Mouse (Mus musculus) neural tube, embryonic 13.5 days (tissue): ENCODE data around the gene Wasf3. TPM values are rescaled to one million over a fixed set of nuclear protein-coding genes. Genes with fewer than 3 reads are reported as not detected.

Source experiments
- ATAC-seq: fragments of 200-750 bp; cut with Nextera tagmentation; 2 replicates; pipeline ENCODE4 v1.8.0; 2017; ENCODE audit warnings: low read depth, mild to moderate bottlenecking, moderate TSS enrichment, moderate library complexity
- H3K27ac ChIP-seq: fragments of 300-500 bp; sonication (generic); replicated peaks from 2 replicates; pipeline ENCODE4 v1.5.1; 2015; ENCODE audit warnings: moderate library complexity, mild to moderate bottlenecking, inconsistent platforms
- H3K27me3 ChIP-seq: fragments of 300-500 bp; sonication (generic); 2 replicates; pipeline ENCODE4 v1.6.1; 2015; ENCODE audit warnings: mild to moderate bottlenecking, inconsistent platforms
- H3K36me3 ChIP-seq: fragments of 300-500 bp; sonication (generic); 2 replicates; pipeline ENCODE4 v1.6.1; 2015; ENCODE audit warnings: mild to moderate bottlenecking, inconsistent platforms
- H3K4me1 ChIP-seq: fragments of 300-500 bp; sonication (generic); replicated peaks from 2 replicates; pipeline ENCODE4 v1.6.1; 2015; ENCODE audit warnings: inconsistent platforms
- H3K4me2 ChIP-seq: fragments of 300-500 bp; sonication (generic); 2 replicates; pipeline ENCODE4 v1.6.1; 2015; ENCODE audit warnings: inconsistent platforms, mild to moderate bottlenecking, moderate library complexity
- H3K4me3 ChIP-seq: fragments of 300-500 bp; sonication (generic); 2 replicates; pipeline ENCODE4 v1.5.1; 2015; ENCODE audit warnings: mild to moderate bottlenecking, inconsistent platforms
- H3K9ac ChIP-seq: fragments of 300-500 bp; sonication (generic); 2 replicates; pipeline ENCODE4 v1.6.1; 2015; ENCODE audit warnings: moderate library complexity, mild to moderate bottlenecking, inconsistent platforms
- H3K9me3 ChIP-seq: fragments of 300-500 bp; sonication (generic); 2 replicates; pipeline ENCODE4 v1.6.1; 2016; ENCODE audit warnings: inconsistent platforms
- WGBS: fragments of 180-500 bp; shearing (Covaris S2); methylation state at CpG from one replicate; pipeline ENCODE4 v1.1.7; 2015; 5-methylcytosine and 5-hydroxymethylcytosine counted together
- polyA plus RNA-seq: library from polyadenylated mRNA; unstranded; fragments of >200 nt; fragmentation: Nextera tagmentation; extraction: Ambion mirVana; gene quantifications from 2 replicates; pipeline ENCODE4 v1.2.1, GENCODE M21; 2015

The Wasf3 gene
- polyA plus RNA-seq, 1 experiment from 2014 or later = 14.4 TPM

DNA sequence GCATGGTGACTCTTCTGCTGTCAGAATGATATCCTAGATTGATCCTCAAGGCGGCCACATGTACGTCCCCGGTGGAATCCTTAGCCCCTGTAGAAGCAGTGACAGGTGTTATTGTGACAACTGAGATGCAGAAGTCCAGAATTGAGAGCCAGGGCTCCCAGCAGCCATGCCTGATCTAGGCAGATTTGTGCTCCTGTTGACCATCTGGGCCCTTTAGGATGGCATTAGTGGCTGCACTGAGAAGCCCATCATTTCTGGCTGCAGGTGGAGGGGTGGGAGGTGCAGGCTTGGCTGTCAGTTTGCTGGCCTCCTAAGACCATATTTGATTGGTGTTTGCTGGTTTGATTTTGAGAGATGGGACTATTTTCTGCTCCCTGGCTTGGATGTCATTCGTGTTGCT is 40.9 kb downstream of the Wasf3 start:
- Histone ChIP-seq H3K9me3 (no peaks in the 10 kb centered on the region), H3K27me3 (no peaks in the 10 kb centered on the region), H3K9ac (no peak overlapping the region), H3K4me1 (peaks cover 22% of the 10 kb centered on the region), H3K4me2 (no peak overlapping the region), H3K36me3 (0 out of 2 replicates have a peak, but pooled peaks cover 6% of the 10 kb centered on the region), H3K4me3 (no peak overlapping the region), H3K27ac (no peak overlapping the region)
- WGBS = 86% methylated on average over 4 of the region's 4 CpGs
- ATAC-seq = no peak

GRCm38 (mm10) chr5:146428109-146428508 is 43.3 kb downstream of the Wasf3 start:
- Histone ChIP-seq H3K27me3 (no peaks in the 10 kb centered on the region), H3K36me3 (0 out of 2 replicates have a peak, but pooled peaks cover 6% of the 10 kb centered on the region), H3K9me3 (no peaks in the 10 kb centered on the region), H3K4me1 (peaks cover 22% of the 10 kb centered on the region), H3K4me2 (no peak overlapping the region), H3K9ac (no peak overlapping the region), H3K27ac (no peak overlapping the region), H3K4me3 (no peak overlapping the region)
- WGBS = 84% methylated on average over 4 of the region's 4 CpGs
- no peak for ATAC-seq

DNA sequence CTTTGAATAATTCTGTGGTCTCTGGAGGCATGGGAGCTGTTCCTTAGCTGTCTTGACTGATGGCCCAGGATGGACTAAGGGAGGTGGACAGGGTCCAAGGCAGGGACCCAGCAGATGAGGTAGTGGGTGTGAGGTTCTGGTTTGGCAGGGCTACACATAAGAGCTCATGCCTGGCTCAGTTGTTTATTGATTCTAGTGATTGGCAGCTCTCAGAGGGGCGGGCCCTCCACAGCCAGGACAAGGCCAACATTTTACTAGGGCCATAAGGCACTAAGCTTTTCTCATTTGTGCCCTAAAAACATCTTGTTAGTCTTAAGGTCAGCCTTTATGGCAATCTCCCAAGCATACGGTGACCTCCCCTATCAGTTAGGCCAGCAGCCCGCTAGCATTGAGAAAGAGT is 47.0 kb downstream of the Wasf3 start:
- Histone ChIP-seq H3K9ac (no peak overlapping the region), H3K4me2 (no peak overlapping the region), H3K4me3 (no peak overlapping the region), H3K9me3 (no peaks in the 10 kb centered on the region), H3K27me3 (no peaks in the 10 kb centered on the region), H3K4me1 (peaks cover 3% of the 10 kb centered on the region; the same call in 1 of the 2 replicates), H3K36me3 (peaks cover 15% of the 10 kb centered on the region), H3K27ac (no peak overlapping the region)
- WGBS = 88% methylated on average over 3 of the region's 3 CpGs
- no peak for ATAC-seq

DNA sequence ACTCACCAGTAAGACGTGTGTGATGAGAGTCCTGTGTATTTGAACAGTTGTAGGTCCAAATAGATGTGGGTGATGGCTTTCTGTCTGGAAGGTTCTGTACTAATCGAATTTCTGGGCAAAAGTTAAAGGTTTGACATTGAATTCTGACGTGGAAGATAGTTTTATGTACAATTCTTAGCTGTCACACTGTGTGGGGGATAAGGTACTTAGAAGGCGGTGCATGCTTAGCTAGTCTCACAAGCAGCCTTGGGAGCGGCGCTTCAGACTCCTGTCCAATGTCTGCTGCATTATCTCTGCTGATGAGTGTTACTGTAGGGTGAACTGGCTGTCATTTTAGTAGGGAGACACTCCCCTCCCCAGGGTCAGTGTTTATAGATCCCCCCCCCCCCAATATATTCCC is 47.7 kb downstream of the Wasf3 start:
- Histone ChIP-seq H3K4me2 (no peak overlapping the region), H3K4me3 (no peak overlapping the region), H3K36me3 (peaks cover 20% of the 10 kb centered on the region), H3K27ac (no peak overlapping the region), H3K27me3 (no peaks in the 10 kb centered on the region), H3K9ac (no peak overlapping the region), H3K9me3 (no peaks in the 10 kb centered on the region), H3K4me1 (no peaks in the 10 kb centered on the region)
- WGBS = 94% methylated on average over 6 of the region's 6 CpGs
- ATAC-seq = no peak

GRCm38 (mm10) chr5:146435316-146435715 is 50.5 kb downstream of the Wasf3 start:
- Histone ChIP-seq H3K4me3 (no peak overlapping the region), H3K4me1 (no peaks in the 10 kb centered on the region), H3K27ac (no peak overlapping the region), H3K9me3 (no peaks in the 10 kb centered on the region), H3K27me3 (no peaks in the 10 kb centered on the region), H3K4me2 (no peak overlapping the region), H3K36me3 (peaks cover 37% of the 10 kb centered on the region), H3K9ac (no peak overlapping the region)
- 84% methylated on average over 16 of the region's 16 CpGs for WGBS
- no peak for ATAC-seq

DNA sequence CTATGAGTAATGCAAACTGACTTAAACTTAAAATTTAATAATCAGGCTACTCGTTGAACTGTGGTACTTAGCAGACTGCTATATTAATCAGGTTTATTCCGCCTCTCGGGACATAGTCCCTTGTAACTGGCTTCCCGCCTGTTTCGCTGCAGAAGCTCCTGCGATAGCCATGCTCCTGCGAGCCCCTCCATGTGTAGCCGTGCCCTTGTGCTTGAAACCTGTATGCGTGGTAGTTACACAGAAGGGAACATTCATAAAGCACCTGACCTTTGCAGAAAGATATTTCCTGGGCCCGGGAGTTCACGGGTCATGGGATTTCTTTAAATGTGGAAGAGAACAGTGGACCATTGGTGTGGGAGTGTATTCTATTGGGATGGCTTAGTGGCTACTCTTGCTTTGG is 52.0 kb downstream of the Wasf3 start:
- Histone ChIP-seq H3K27ac (no peak overlapping the region), H3K4me1 (no peaks in the 10 kb centered on the region), H3K4me2 (no peak overlapping the region), H3K9ac (no peak overlapping the region), H3K4me3 (no peak overlapping the region), H3K36me3 (peaks cover 43% of the 10 kb centered on the region), H3K9me3 (no peaks in the 10 kb centered on the region), H3K27me3 (no peaks in the 10 kb centered on the region)
- ATAC-seq = no peak
- WGBS = 94% methylated on average over 11 of the region's 11 CpGs

DNA sequence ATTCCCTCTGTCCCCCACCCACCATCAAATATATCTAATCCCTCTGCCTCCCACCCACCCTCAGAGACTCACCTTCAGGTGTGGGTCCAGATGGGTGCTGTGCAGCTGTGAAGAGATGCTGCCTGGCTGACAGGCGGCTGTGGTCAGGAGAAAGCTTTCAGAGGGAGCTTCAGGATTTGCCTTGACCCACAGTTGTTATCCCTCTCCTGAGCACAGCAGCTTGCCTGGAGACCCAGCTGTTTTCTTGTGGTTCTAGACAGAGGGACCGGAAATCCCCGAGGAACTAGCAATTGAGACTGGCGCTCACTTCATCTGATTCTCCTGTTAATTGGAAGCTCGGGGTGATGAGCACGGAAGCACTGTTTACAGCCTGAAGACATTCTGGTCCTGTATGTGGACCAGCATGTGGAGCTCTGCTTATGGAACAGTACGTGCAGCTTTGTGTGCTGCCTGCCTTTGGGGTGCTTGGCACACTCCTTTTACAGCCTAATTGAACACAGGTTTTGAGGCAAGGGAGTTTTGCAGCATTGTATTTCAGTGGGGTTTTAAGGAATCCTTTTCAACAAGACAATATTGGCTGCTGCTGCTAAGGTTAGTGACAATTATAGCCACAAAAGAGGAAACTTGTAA is 54.5 kb downstream of the Wasf3 start:
- 86% methylated on average over 7 of the region's 7 CpGs for WGBS
- Histone ChIP-seq H3K4me2 (no peak overlapping the region), H3K9me3 (no peaks in the 10 kb centered on the region), H3K36me3 (peaks cover 46% of the 10 kb centered on the region), H3K27ac (no peak overlapping the region), H3K4me1 (no peaks in the 10 kb centered on the region), H3K27me3 (no peaks in the 10 kb centered on the region), H3K4me3 (no peak overlapping the region), H3K9ac (no peak overlapping the region)
- ATAC-seq = no peak

- 94% methylated on average over 5 of the region's 5 CpGs for WGBS
- no peak for ATAC-seq
- Histone ChIP-seq H3K27ac (no peak overlapping the region), H3K9ac (no peak overlapping the region), H3K4me3 (no peak overlapping the region), H3K27me3 (no peaks in the 10 kb centered on the region), H3K9me3 (no peaks in the 10 kb centered on the region), H3K4me1 (no peaks in the 10 kb centered on the region), H3K4me2 (no peak overlapping the region), H3K36me3 (peaks cover 44% of the 10 kb centered on the region)
Measured at GRCm38 (mm10) chr5:146440273-146440672, 55.5 kb downstream of the Wasf3 start.

DNA sequence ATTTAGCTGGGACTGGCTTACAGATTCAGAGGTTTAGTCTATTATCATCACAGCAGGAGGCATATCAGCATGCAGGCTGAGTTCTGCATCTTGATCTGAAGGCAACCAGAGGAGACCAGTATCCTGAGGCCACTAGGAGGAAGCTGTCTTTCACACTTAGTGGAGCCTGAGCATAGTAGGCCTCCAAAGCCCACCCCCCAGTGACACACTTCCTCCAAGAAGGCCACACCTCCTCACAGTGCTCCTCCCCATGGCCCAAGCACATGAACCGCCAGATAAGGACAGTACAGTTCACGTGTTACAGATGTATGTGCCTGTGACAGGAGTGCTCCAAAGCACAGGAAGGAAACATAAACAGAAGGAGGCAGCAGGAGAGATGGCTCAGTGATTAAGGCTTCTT is 58.0 kb downstream of the Wasf3 start:
- Histone ChIP-seq H3K4me3 (no peak overlapping the region), H3K9me3 (no peaks in the 10 kb centered on the region), H3K27me3 (no peaks in the 10 kb centered on the region), H3K9ac (no peak overlapping the region), H3K27ac (no peak overlapping the region), H3K4me2 (no peak overlapping the region), H3K4me1 (no peaks in the 10 kb centered on the region), H3K36me3 (peaks cover 34% of the 10 kb centered on the region)
- 84% methylated on average over 2 of the region's 2 CpGs for WGBS
- ATAC-seq = peak; percentile 40; the same call in 1 of the 2 replicates

GRCm38 (mm10) chr5:146446633-146447032 is 61.8 kb downstream of the Wasf3 start:
- no peak for ATAC-seq
- H3K4me2 ChIP-seq = no peak overlapping the region
- no peaks in the 10 kb centered on the region for H3K4me1 ChIP-seq

GRCm38 (mm10) chr5:146451592-146452254 is 66.9 kb downstream of the Wasf3 start:
- Histone ChIP-seq H3K4me3 (no peak overlapping the region), H3K36me3 (peaks cover 52% of the 10 kb centered on the region), H3K9me3 (no peaks in the 10 kb centered on the region), H3K4me2 (no peak overlapping the region), H3K4me1 (no peaks in the 10 kb centered on the region), H3K27me3 (no peaks in the 10 kb centered on the region), H3K9ac (no peak overlapping the region), H3K27ac (no peak overlapping the region)
- no peak for ATAC-seq
- 67% methylated on average over 11 of the region's 11 CpGs for WGBS

More at GRCm38 (mm10) chr5:146446633-146447032, 61.8 kb downstream of the Wasf3 start:
- H3K9ac ChIP-seq = no peak overlapping the region
- 88% methylated on average over 2 of the region's 2 CpGs for WGBS
- H3K27ac ChIP-seq = no peak overlapping the region
- no peaks in the 10 kb centered on the region for H3K9me3 ChIP-seq
- no peak overlapping the region for H3K4me3 ChIP-seq
- H3K27me3 ChIP-seq = no peaks in the 10 kb centered on the region
- peaks cover 12% of the 10 kb centered on the region for H3K36me3 ChIP-seq

- 92% methylated on average over 6 of the region's 6 CpGs for WGBS
- Histone ChIP-seq H3K36me3 (peaks cover 52% of the 10 kb centered on the region), H3K9me3 (no peaks in the 10 kb centered on the region), H3K4me1 (no peaks in the 10 kb centered on the region), H3K27ac (no peak overlapping the region), H3K4me3 (no peak overlapping the region), H3K4me2 (no peak overlapping the region), H3K27me3 (no peaks in the 10 kb centered on the region), H3K9ac (no peak overlapping the region)
- ATAC-seq = no peak
Measured at GRCm38 (mm10) chr5:146453556-146453955, 68.8 kb downstream of the Wasf3 start.

DNA sequence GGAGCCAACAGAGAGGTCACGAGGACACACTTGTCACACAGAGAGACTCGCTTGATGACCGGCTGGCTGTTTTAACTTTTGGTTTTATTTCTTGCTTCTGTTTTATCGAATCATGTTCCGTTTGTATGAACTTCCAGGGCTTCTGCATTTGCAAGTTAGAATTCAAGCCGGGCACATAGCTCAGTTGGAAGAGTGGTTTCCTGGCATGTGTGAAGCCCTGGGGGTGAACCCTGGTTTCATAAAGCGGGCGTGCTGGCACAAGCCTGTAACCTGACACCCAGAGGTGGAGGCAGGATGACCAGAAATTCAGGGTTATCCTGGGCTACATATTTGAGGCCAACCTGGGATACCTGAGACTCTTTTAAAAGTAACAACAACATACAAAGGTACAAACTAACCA is 76.8 kb downstream of the Wasf3 start:
- no peak overlapping the region for H3K9ac ChIP-seq
- ATAC-seq = no peak
- WGBS = 90% methylated on average over 8 of the region's 8 CpGs
- no peak overlapping the region for H3K4me2 ChIP-seq
- H3K36me3 ChIP-seq = peaks cover 46% of the 10 kb centered on the region
- H3K4me1 ChIP-seq = no peaks in the 10 kb centered on the region
- no peaks in the 10 kb centered on the region for H3K9me3 ChIP-seq
- H3K27me3 ChIP-seq = no peaks in the 10 kb centered on the region
- no peak overlapping the region for H3K27ac ChIP-seq
- H3K4me3 ChIP-seq = no peak overlapping the region
